Mouse (Mus musculus) CH12.LX (cell line): ENCODE measurements around the gene Brd3os. TPM values are rescaled to one million over a fixed set of nuclear protein-coding genes. Genes with fewer than 3 reads are reported as not detected.
A peak's percentile ranks its signal among the peaks of the same experiment; 100 is the strongest.

Experiments used
- DNase-seq: peaks from one replicate; pipeline ENCODE4 v3.0.0-alpha.2; 2013; ENCODE audit errors: extremely low read depth
- H3K27ac ChIP-seq: 2 replicates; pipeline ENCODE4 v1.5.1; 2012; ENCODE audit warnings: low read depth, mild to moderate bottlenecking, control low read depth, moderate library complexity; ENCODE audit not compliant: insufficient read depth
- H3K27me3 ChIP-seq: replicated peaks from 2 replicates; pipeline ENCODE3; 2012; ENCODE audit warnings: inconsistent platforms
- H3K36me3 ChIP-seq, 2 experiments: replicated peaks in 1 of 2; 2 replicates each; pipeline versions ENCODE3 to v1.6.1; 2012; ENCODE audit warnings: inconsistent platforms in 1 of 2, low read length in 1 of 2, mild to moderate bottlenecking in 1 of 2, mixed read lengths in 1 of 2, moderate library complexity in 1 of 2; ENCODE audit not compliant: control insufficient read depth in 1 of 2, insufficient read depth in 1 of 2
- H3K4me1 ChIP-seq, 2 experiments: 2 replicates each; pipeline ENCODE4 v1.6.1; 2012; ENCODE audit warnings: inconsistent platforms in 1 of 2, moderate library complexity in 1 of 2; ENCODE audit not compliant: insufficient read depth in 2 of 2, control insufficient read depth in 1 of 2
- H3K4me2 ChIP-seq: 2 replicates; pipeline ENCODE4 v1.6.1; 2012; ENCODE audit warnings: low read depth, mild to moderate bottlenecking, control low read depth; ENCODE audit not compliant: poor library complexity, insufficient read depth, severe bottlenecking
- H3K4me3 ChIP-seq, 3 experiments: fragments of 150-350 bp in 1 of 3; sonication (generic) in 1 of 3; replicated peaks in 1 of 3; 2 replicates each; pipeline versions ENCODE3 to v1.5.1; 2011 to 2012; ENCODE audit warnings: low read depth in 2 of 3, low read length in 2 of 3, mild to moderate bottlenecking in 2 of 3, moderate library complexity in 2 of 3, control low read depth in 1 of 3, improper control_type of control experiment in 1 of 3, inconsistent platforms in 1 of 3, mixed read lengths in 1 of 3; ENCODE audit not compliant: poor library complexity in 1 of 3
- H3K79me2 ChIP-seq: replicated peaks from 2 replicates; pipeline ENCODE4 v1.6.1; 2012; ENCODE audit warnings: mild to moderate bottlenecking, moderate library complexity; ENCODE audit not compliant: control insufficient read depth, poor library complexity, insufficient read depth, severe bottlenecking; ENCODE audit errors: extremely low read depth
- H3K9ac ChIP-seq: 2 replicates; pipeline ENCODE4 v1.6.1; 2012; ENCODE audit warnings: low read depth, mild to moderate bottlenecking, control low read depth, moderate library complexity; ENCODE audit not compliant: insufficient read depth
- H3K9me3 ChIP-seq: replicated peaks from 2 replicates; pipeline ENCODE3; 2012; ENCODE audit warnings: low read length, inconsistent platforms, mixed read lengths
- BHLHE40 ChIP-seq: IDR thresholded peaks from 2 replicates; pipeline ENCODE4 v1.6.1; 2011; ENCODE audit warnings: mild to moderate bottlenecking, low read depth, low read length, improper control_type of control experiment
- CHD2 ChIP-seq: IDR thresholded peaks from 2 replicates; pipeline ENCODE4 v1.6.1; 2011; ENCODE audit warnings: low read length, improper control_type of control experiment
- CTCF ChIP-seq, 2 experiments: IDR thresholded peaks in 1 of 2; conservative IDR thresholded peaks in 1 of 2; 2 replicates each; pipeline ENCODE4 v1.5.1; 2011 to 2012; ENCODE audit warnings: low read depth in 2 of 2, low read length in 2 of 2, improper control_type of control experiment in 1 of 2, inconsistent platforms in 1 of 2, mild to moderate bottlenecking in 1 of 2, moderate library complexity in 1 of 2
- ELF1 ChIP-seq: IDR thresholded peaks from 2 replicates; pipeline ENCODE4 v1.6.1; 2014; ENCODE audit warnings: low read depth, mild to moderate bottlenecking, inconsistent platforms, low read length, improper control_type of control experiment
- GABPA ChIP-seq: IDR thresholded peaks from 2 replicates; pipeline ENCODE4 v1.6.1; 2012; ENCODE audit warnings: low read depth, low read length, improper control_type of control experiment, inconsistent platforms; ENCODE audit not compliant: insufficient replicate concordance
- HCFC1 ChIP-seq: IDR thresholded peaks from 2 replicates; pipeline ENCODE4 v1.6.1; 2012; ENCODE audit warnings: low read depth, mild to moderate bottlenecking, inconsistent platforms, low read length, improper control_type of control experiment
- IRF4 ChIP-seq: IDR thresholded peaks from 2 replicates; pipeline ENCODE4 v1.6.1; 2014; ENCODE audit warnings: low read depth, mild to moderate bottlenecking, inconsistent platforms, low read length, improper control_type of control experiment
- JUND ChIP-seq: conservative IDR thresholded peaks from 2 replicates; pipeline ENCODE4 v1.6.1; 2011; ENCODE audit warnings: low read depth, low read length, improper control_type of control experiment
- KAT2A ChIP-seq: IDR thresholded peaks from 2 replicates; pipeline ENCODE4 v1.6.1; 2012; ENCODE audit warnings: low read length, improper control_type of control experiment, inconsistent platforms; ENCODE audit not compliant: insufficient replicate concordance
- MAFK ChIP-seq: IDR thresholded peaks from 2 replicates; pipeline ENCODE4 v1.6.1; 2011; ENCODE audit warnings: low read length, improper control_type of control experiment; ENCODE audit not compliant: insufficient replicate concordance
- MAZ ChIP-seq: IDR thresholded peaks from 2 replicates; pipeline ENCODE4 v1.6.1; 2012; ENCODE audit warnings: low read depth, mild to moderate bottlenecking, inconsistent platforms, low read length, improper control_type of control experiment, moderate library complexity
- MEF2A ChIP-seq: IDR thresholded peaks from 2 replicates; pipeline ENCODE4 v1.6.1; 2014; ENCODE audit warnings: low read depth, mild to moderate bottlenecking, inconsistent platforms, low read length, improper control_type of control experiment, borderline replicate concordance
- MXI1 ChIP-seq: IDR thresholded peaks from 2 replicates; pipeline ENCODE4 v1.6.1; 2011; ENCODE audit warnings: mild to moderate bottlenecking, low read depth, low read length, improper control_type of control experiment
- MYC ChIP-seq: IDR thresholded peaks from 2 replicates; pipeline ENCODE4 v1.6.1; 2011; ENCODE audit warnings: low read depth, mild to moderate bottlenecking, improper control_type of control experiment, low read length
- NRF1 ChIP-seq: IDR thresholded peaks from 2 replicates; pipeline ENCODE4 v1.6.1; 2014; ENCODE audit warnings: low read depth, mild to moderate bottlenecking, inconsistent platforms, low read length, improper control_type of control experiment, moderate library complexity
- RAD21 ChIP-seq: IDR thresholded peaks from 2 replicates; pipeline ENCODE4 v1.6.1; 2011; ENCODE audit warnings: low read depth, mild to moderate bottlenecking, low read length, improper control_type of control experiment, moderate library complexity
- RCOR1 ChIP-seq: conservative IDR thresholded peaks from 2 replicates; pipeline ENCODE4 v1.6.1; 2012; ENCODE audit warnings: low read depth, mild to moderate bottlenecking, inconsistent platforms, low read length, improper control_type of control experiment
- SMC3 ChIP-seq: IDR thresholded peaks from 2 replicates; pipeline ENCODE4 v1.6.1; 2011; ENCODE audit warnings: low read depth, low read length, improper control_type of control experiment
- TBP ChIP-seq: conservative IDR thresholded peaks from 2 replicates; pipeline ENCODE4 v1.6.1; 2011; ENCODE audit warnings: low read depth, low read length, improper control_type of control experiment
- USF1 ChIP-seq: IDR thresholded peaks from 2 replicates; pipeline ENCODE4 v1.6.1; 2014; ENCODE audit warnings: low read depth, mild to moderate bottlenecking, inconsistent platforms, low read length, improper control_type of control experiment
- USF2 ChIP-seq: conservative IDR thresholded peaks from 2 replicates; pipeline ENCODE4 v1.6.1; 2011; ENCODE audit warnings: low read depth, low read length, improper control_type of control experiment
- ZKSCAN1 ChIP-seq: IDR thresholded peaks from 2 replicates; pipeline ENCODE4 v1.6.1; 2012; ENCODE audit warnings: low read depth, inconsistent platforms, low read length, improper control_type of control experiment, borderline replicate concordance
- ZMIZ1 ChIP-seq: IDR thresholded peaks from 2 replicates; pipeline ENCODE4 v1.6.1; 2012; ENCODE audit warnings: low read depth, mild to moderate bottlenecking, inconsistent platforms, low read length, improper control_type of control experiment
- dilution Hi-C: fragments of 300-500 bp; cut with MboI; formaldehyde crosslinking; loops from 2 replicates; pipeline ENCODE4 v1.14.3; 2020; ENCODE audit warnings: low sequenced_read_pairs; ENCODE audit not compliant: extremely low pct_unique_long_range_greater_than_20kb, extremely low pct_ligation_motif_present
- in situ Hi-C: fragments of 300-500 bp; cut with MboI; formaldehyde crosslinking; loops from 3 replicates; pipeline ENCODE4 v1.14.3; 2019; ENCODE audit warnings: low sequenced_read_pairs, low pct_ligation_motif_present, low pct_unique_long_range_greater_than_20kb, mixed read lengths
- polyA plus RNA-seq: library from polyadenylated mRNA; unstranded; fragments of >175 nt; gene quantifications from 2 replicates; pipeline ENCODE4 v1.2.1, GENCODE M21; 2012; ENCODE audit warnings: low read depth; ENCODE audit not compliant: insufficient read length
- total RNA-seq, 2 experiments: library from RNA; depleted of rRNA; stranded (reverse); fragments of 300-350 nt in 1 of 2; fragments of >200 nt in 1 of 2; gene quantifications; 2 replicates each; pipeline ENCODE4 v1.2.3; 2012 to 2014

The Brd3os gene
- total and polyA plus RNA-seq, 3 experiments, result 1.2 to 2.1 (median 1.8) TPM

GRCm38 (mm10) chr2:27446812-27447211 is 4.7 kb downstream of the Brd3os start:
- H3K4me1 ChIP-seq, result peaks cover 5 to 10% of the 10 kb centered on the region in 2 experiments; a peak in 2 of 4 replicates
- no peaks in the 10 kb centered on the region for H3K9me3 ChIP-seq
- no peaks in the 10 kb centered on the region for H3K79me2 ChIP-seq
- H3K36me3 ChIP-seq, result peaks cover 32 to 66% of the 10 kb centered on the region in 2 experiments
- no peak overlapping the region for H3K27ac ChIP-seq
- no peak overlapping the region for H3K9ac ChIP-seq
- no peak for DNase-seq
- in situ Hi-C loops (loop anchor here (25.0 kb wide), 1 partner anchor 360 kb away; the partner anchor contains the start of gene Adamtsl2), dilution Hi-C loops (no loop called here)
- H3K4me3 ChIP-seq, result no peak overlapping the region
- H3K4me2 ChIP-seq, result no peak overlapping the region
- no peak for TF ChIP-seq CHD2
- TF ChIP-seq MEF2A, result no peak
- no peak for TF ChIP-seq RAD21
- no peak for TF ChIP-seq IRF4
- TF ChIP-seq USF2, result no peak
- TF ChIP-seq HCFC1, result no peak
- TF ChIP-seq ZKSCAN1, result no peak
- TF ChIP-seq MAZ, result no peak
- TF ChIP-seq ELF1, result no peak
- no peaks in the 10 kb centered on the region for H3K27me3 ChIP-seq

GRCm38 (mm10) chr2:27447782-27448181 is 5.7 kb downstream of the Brd3os start:
- no peak overlapping the region for H3K27ac ChIP-seq
- H3K4me3 ChIP-seq, result no peak overlapping the region
- peaks cover 40 to 74% of the 10 kb centered on the region in 2 experiments for H3K36me3 ChIP-seq
- H3K79me2 ChIP-seq, result no peaks in the 10 kb centered on the region
- no peaks in the 10 kb centered on the region for H3K27me3 ChIP-seq
- H3K9me3 ChIP-seq, result no peaks in the 10 kb centered on the region
- no peak overlapping the region for H3K4me2 ChIP-seq
- H3K9ac ChIP-seq, result no peak overlapping the region
- DNase-seq, result no peak
- dilution Hi-C loops (no loop called here), in situ Hi-C loops (loop anchor here (25.0 kb wide), 1 partner anchor 360 kb away; the partner anchor contains the start of gene Adamtsl2)
- TF ChIP-seq RCOR1 (no peak), CTCF (conservative IDR thresholded peaks at IDR 0.05 in 1 of 2, IDR thresholded peaks at IDR 0.05 in 1 of 2; ENCODE audit: low read depth in 2 of 2, low read length in 2 of 2) (0 out of 4 replicates have a peak, but pooled peaks of 1 of the 2 experiments have one; percentile 27), USF1 (no peak)
- H3K4me1 ChIP-seq, result peaks cover 2 to 7% of the 10 kb centered on the region in 2 experiments; a peak in 1 of 4 replicates

- dilution Hi-C loops, result no loop called here
- Histone ChIP-seq H3K9ac (no peak overlapping the region), H3K4me1 (no peaks in the 10 kb centered on the region), H3K27ac (no peak overlapping the region), H3K36me3 (peaks cover 53 to 86% of the 10 kb centered on the region in 2 experiments), H3K4me2 (no peak overlapping the region), H3K4me3 (no peak overlapping the region), H3K79me2 (no peaks in the 10 kb centered on the region), H3K27me3 (no peaks in the 10 kb centered on the region), H3K9me3 (no peaks in the 10 kb centered on the region)
- in situ Hi-C loops, result no loop called here
- DNase-seq, result no peak
- TF ChIP-seq KAT2A (no peak), NRF1 (no peak), GABPA (no peak), JUND (no peak), MAZ (no peak), TBP (no peak), ELF1 (no peak), SMC3 (no peak), MAFK (no peak), MXI1 (no peak), MYC (no peak), CTCF (conservative IDR thresholded peaks at IDR 0.05 in 1 of 2, IDR thresholded peaks at IDR 0.05 in 1 of 2; ENCODE audit: low read depth in 2 of 2, low read length in 2 of 2) (no peak), ZMIZ1 (no peak), BHLHE40 (no peak)
Measured at GRCm38 (mm10) chr2:27450226-27450625, 8.1 kb downstream of the Brd3os start.
